15 mouse cellular contexts compared by ENCODE assay signal in the genomic region with DNA sequence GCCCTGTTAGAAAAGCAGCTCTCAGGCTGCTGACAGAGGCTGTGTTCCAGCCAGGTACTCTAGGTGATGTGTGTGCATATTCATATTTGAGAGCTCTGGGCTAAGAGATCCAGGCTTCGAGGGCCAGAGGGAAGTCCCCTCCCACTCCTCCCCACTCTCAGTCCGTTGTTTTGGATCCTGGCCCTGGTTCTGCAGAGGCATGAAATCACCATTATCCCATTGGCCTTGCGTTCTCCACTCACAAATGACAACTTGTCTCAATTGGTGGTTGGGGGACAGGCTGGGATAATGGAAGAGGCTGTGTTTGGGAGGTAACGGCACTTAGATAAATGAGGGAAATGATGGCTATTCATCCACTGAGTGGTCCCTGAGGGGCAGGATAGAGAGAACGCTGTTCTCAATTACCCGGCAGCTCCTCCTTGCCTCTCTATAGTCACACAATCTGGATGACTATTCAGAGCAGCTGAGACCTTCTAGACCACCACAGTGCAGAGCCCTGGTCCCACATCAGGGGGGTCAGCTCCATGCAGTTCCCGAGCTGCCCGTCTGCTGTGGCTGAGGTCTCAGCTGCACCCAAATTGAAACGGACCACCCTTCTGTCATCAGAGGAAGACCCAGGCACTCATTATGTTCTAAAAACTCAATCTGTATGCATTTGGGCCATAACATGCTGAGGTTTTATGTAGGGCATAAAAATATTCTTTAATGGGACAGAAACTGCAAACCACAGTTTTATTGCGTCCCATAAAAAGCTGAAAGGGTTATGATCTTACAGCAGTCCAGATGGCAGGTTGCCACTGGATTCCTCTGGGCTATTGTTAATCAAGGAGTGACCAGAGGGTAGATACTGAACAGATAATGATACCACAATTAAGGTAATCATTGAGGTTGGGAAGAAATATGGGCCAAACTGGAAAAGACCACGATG. TPM values are rescaled to one million over a fixed set of nuclear protein-coding genes. Genes with fewer than 3 reads are reported as not detected.
DNase-seq lines count a peak whose midpoint lies in the region; ATAC-seq lines count a peak whose summit lies in the region.
"Had no signal": no experiment of that assay in that cellular context is flagged by ENCODE, and none has a peak within 500 bp of the region (broad histone marks: within the 10 kb centered on the region; RNA-seq: fewer than 3 reads in every experiment).

No protein-coding gene starts in this region.

- H3K9me3 ChIP-seq in embryonic facial prominence, embryonic 11.5 days (replicated peaks; ENCODE audit: control insufficient read depth, low read length), result no peaks in the 10 kb centered on the region
- no peaks in the 10 kb centered on the region for H3K9me3 ChIP-seq in embryonic facial prominence, embryonic 10.5 days
- H3K9me3 ChIP-seq in midbrain, embryonic 11.5 days (ENCODE audit: control insufficient read depth, low read length), result no peaks in the 10 kb centered on the region
- H3K9me3 ChIP-seq in midbrain, embryonic 10.5 days (replicated peaks), result no peaks in the 10 kb centered on the region
- H3K9me3 ChIP-seq: heart, embryonic 15.5 days; intestine, embryonic 15.5 days had no signal

- DNase-seq in embryonic facial prominence, embryonic 11.5 days (ENCODE audit: low spot score), result no peak
- no peak for DNase-seq in embryonic facial prominence, embryonic 10.5 days (ENCODE audit: low spot score)
- peak; percentile 73 for DNase-seq in midbrain, embryonic 11.5 days (ENCODE audit: low spot score, missing footprints)
- DNase-seq in midbrain, embryonic 10.5 days (ENCODE audit: low spot score), result no peak
- DNase-seq in mesoderm, embryonic 11.5 days (ENCODE audit: low read depth, low spot score), result peak; percentile 62
- no peak for DNase-seq in urinary bladder, postnatal 36 days (ENCODE audit: low spot score in 2 of 2)
- DNase-seq in thymus, postnatal 36 days, result no peak
- no peak for DNase-seq in thymus, postnatal 14 days
- DNase-seq: cerebellum, adult 9-11 months; layer of hippocampus, postnatal 36 days; lung, postnatal 14 days; spleen, adult 18-20 months had no signal

- H3K4me1 ChIP-seq in embryonic facial prominence, embryonic 11.5 days (ENCODE audit: control insufficient read depth, insufficient read depth, low read length), result no peaks in the 10 kb centered on the region
- H3K4me1 ChIP-seq in embryonic facial prominence, embryonic 10.5 days, result peaks cover 9% of the 10 kb centered on the region
- H3K4me1 ChIP-seq in midbrain, embryonic 11.5 days (ENCODE audit: control insufficient read depth, insufficient read depth, low read length), result no peaks in the 10 kb centered on the region
- H3K4me1 ChIP-seq in midbrain, embryonic 10.5 days, result no peaks in the 10 kb centered on the region
- H3K4me1 ChIP-seq: heart, embryonic 15.5 days; intestine, embryonic 15.5 days had no signal

- H3K36me3 ChIP-seq in embryonic facial prominence, embryonic 11.5 days (replicated peaks; ENCODE audit: control insufficient read depth, insufficient read depth, low read depth, low read length), result no peaks in the 10 kb centered on the region
- no peaks in the 10 kb centered on the region for H3K36me3 ChIP-seq in embryonic facial prominence, embryonic 10.5 days (replicated peaks)
- H3K36me3 ChIP-seq in midbrain, embryonic 11.5 days (ENCODE audit: control insufficient read depth, insufficient read depth, low read length), result peaks cover 2% of the 10 kb centered on the region; the same call in 1 of the 2 replicates
- H3K36me3 ChIP-seq in midbrain, embryonic 10.5 days, result peaks cover 10% of the 10 kb centered on the region
- H3K36me3 ChIP-seq: heart, embryonic 15.5 days; intestine, embryonic 15.5 days had no signal

- H3K9ac ChIP-seq in embryonic facial prominence, embryonic 11.5 days (replicated peaks; ENCODE audit: low read length), result no peak overlapping the region
- H3K9ac ChIP-seq in midbrain, embryonic 11.5 days (ENCODE audit: low read length), result no peak overlapping the region
- H3K9ac ChIP-seq: heart, embryonic 15.5 days; intestine, embryonic 15.5 days had no signal

- H3K27me3 ChIP-seq in embryonic facial prominence, embryonic 11.5 days (ENCODE audit: control insufficient read depth, insufficient read depth, low read length), result no peaks in the 10 kb centered on the region
- H3K27me3 ChIP-seq in embryonic facial prominence, embryonic 10.5 days (replicated peaks; ENCODE audit: low read depth, poor library complexity, severe bottlenecking), result 0 out of 2 replicates have a peak, but pooled peaks cover 3% of the 10 kb centered on the region
- no peaks in the 10 kb centered on the region for H3K27me3 ChIP-seq in midbrain, embryonic 11.5 days (ENCODE audit: control insufficient read depth, insufficient read depth, low read length)
- H3K27me3 ChIP-seq in midbrain, embryonic 10.5 days (ENCODE audit: low read depth, poor library complexity, severe bottlenecking), result peaks cover 5% of the 10 kb centered on the region; the same call in 1 of the 2 replicates
- H3K27me3 ChIP-seq: heart, embryonic 15.5 days; intestine, embryonic 15.5 days had no signal

- H3K27ac ChIP-seq in embryonic facial prominence, embryonic 11.5 days (replicated peaks; ENCODE audit: low read depth, low read length), result no peak overlapping the region
- no peak overlapping the region for H3K27ac ChIP-seq in embryonic facial prominence, embryonic 10.5 days (replicated peaks)
- no peak overlapping the region for H3K27ac ChIP-seq in midbrain, embryonic 11.5 days (ENCODE audit: low read depth, low read length)
- no peak overlapping the region for H3K27ac ChIP-seq in midbrain, embryonic 10.5 days (replicated peaks)
- H3K27ac ChIP-seq: heart, embryonic 15.5 days; intestine, embryonic 15.5 days had no signal

- H3K4me3 ChIP-seq in embryonic facial prominence, embryonic 11.5 days (ENCODE audit: low read depth, low read length), result no peak overlapping the region
- H3K4me3 ChIP-seq in embryonic facial prominence, embryonic 10.5 days, result no peak overlapping the region
- H3K4me3 ChIP-seq in midbrain, embryonic 11.5 days (ENCODE audit: low read depth, low read length), result no peak overlapping the region
- no peak overlapping the region for H3K4me3 ChIP-seq in midbrain, embryonic 10.5 days
- H3K4me3 ChIP-seq: heart, embryonic 15.5 days; intestine, embryonic 15.5 days had no signal

- ATAC-seq in embryonic facial prominence, embryonic 11.5 days (replicated peaks; ENCODE audit: insufficient number of reproducible peaks, low FRiP score, low TSS enrichment, low read depth), result peak; percentile 84
- peak; percentile 35; the same call in 1 of the 2 replicates for ATAC-seq in midbrain, embryonic 11.5 days (ENCODE audit: low FRiP score)
- ATAC-seq: intestine, embryonic 15.5 days had no signal

- no peak overlapping the region for H3K4me2 ChIP-seq in embryonic facial prominence, embryonic 11.5 days (ENCODE audit: low read depth, low read length)
- H3K4me2 ChIP-seq in midbrain, embryonic 11.5 days, result no peak overlapping the region
- H3K4me2 ChIP-seq: heart, embryonic 15.5 days; intestine, embryonic 15.5 days; liver, embryonic 11.5 days had no signal

- 51% methylated on average over 11 of the region's 11 CpGs for WGBS in embryonic facial prominence, embryonic 11.5 days
- 69% methylated on average over 11 of the region's 11 CpGs for WGBS in embryonic facial prominence, embryonic 10.5 days
- WGBS in midbrain, embryonic 11.5 days, result 83% methylated on average over 11 of the region's 11 CpGs
- 86% methylated on average over 11 of the region's 11 CpGs for WGBS in midbrain, embryonic 10.5 days

RNA-seq across cellular contexts. Expression of a gene that starts 29.2 kb away (rescaled TPM):
- polyA plus RNA-seq in embryonic facial prominence, embryonic 11.5 days (2014; fragmentation: Nextera tagmentation; extraction: Ambion mirVana), result 3.9 and 4.8 TPM in 2 replicates
- 4.2 and 4.4 TPM in 2 replicates for polyA plus RNA-seq in embryonic facial prominence, embryonic 10.5 days (2016; fragmentation: Nextera tagmentation; extraction: Ambion mirVana)
- 6.4 and 8.5 TPM in 2 replicates for polyA plus RNA-seq in midbrain, embryonic 11.5 days (2014; fragmentation: Nextera tagmentation; extraction: Ambion mirVana)
- polyA plus RNA-seq in midbrain, embryonic 10.5 days (2016; fragmentation: Nextera tagmentation; extraction: Ambion mirVana), result 5.0 and 5.3 TPM in 2 replicates

Comparison
In these comparisons a context has a peak if more than half of its experiments do, and no peak if none do; other contexts are left out.
1. DNase-seq: peak in midbrain, embryonic 11.5 days (single experiment) and mesoderm, embryonic 11.5 days (single experiment); none in embryonic facial prominence, embryonic 11.5 days (single experiment), embryonic facial prominence, embryonic 10.5 days (single experiment), midbrain, embryonic 10.5 days (single experiment), urinary bladder, postnatal 36 days (0 of 2), thymus, postnatal 36 days (0 of 2) and thymus, postnatal 14 days (single experiment).